Mouse (Mus musculus): ENCODE results near the gene Tcf7l1. TPM values are rescaled to one million over a fixed set of nuclear protein-coding genes. Genes with fewer than 3 reads are reported as not detected.
A peak's percentile ranks its signal among the peaks of the same experiment; 100 is the strongest.

Gene Tcf7l1
- total RNA-seq, 2 experiments from 2014 or later = 19.6 to 20.1 TPM

GRCm38 (mm10) chr6:72787322-72787947, 1.6 kb downstream of the Tcf7l1 start:
- DNase-seq = no peak

- DNase-seq = no peak
These were observed 5.3 kb downstream of the Tcf7l1 start for GRCm38 (mm10) chr6:72783780-72784179.

GRCm38 (mm10) chr6:72778779-72779776, 10.0 kb downstream of the Tcf7l1 start:
- DNase-seq = no peak

GRCm38 (mm10) chr6:72777212-72777611, 11.8 kb downstream of the Tcf7l1 start:
- no peak for DNase-seq

GRCm38 (mm10) chr6:72774275-72774674, 14.8 kb downstream of the Tcf7l1 start:
- no peak for DNase-seq

- DNase-seq = no peak
These were observed 18.9 kb downstream of the Tcf7l1 start for GRCm38 (mm10) chr6:72769915-72770776.

DNA sequence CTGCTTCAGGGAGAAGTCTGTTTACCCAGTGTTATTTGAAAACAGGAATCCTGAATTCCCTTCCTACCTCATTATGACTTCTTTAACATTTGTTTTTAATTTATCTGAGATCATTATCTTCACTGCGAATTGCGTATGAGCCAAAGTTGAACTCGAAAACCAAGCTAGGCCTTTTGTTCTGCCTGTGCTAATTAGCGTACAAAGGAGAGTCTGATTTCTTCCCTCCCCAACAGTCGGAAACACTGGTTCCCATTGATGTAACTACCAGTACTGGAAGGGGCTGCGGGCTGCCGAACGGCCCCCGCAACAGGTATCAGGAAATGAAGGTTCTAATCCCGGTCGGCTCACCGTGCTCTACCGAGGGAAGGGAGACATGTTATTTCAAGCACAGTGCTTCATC, 19.7 kb downstream of the Tcf7l1 start:
- no peak for DNase-seq

- DNase-seq = peak; percentile 71
These were observed 20.2 kb downstream of the Tcf7l1 start for GRCm38 (mm10) chr6:72768804-72769203.

DNA sequence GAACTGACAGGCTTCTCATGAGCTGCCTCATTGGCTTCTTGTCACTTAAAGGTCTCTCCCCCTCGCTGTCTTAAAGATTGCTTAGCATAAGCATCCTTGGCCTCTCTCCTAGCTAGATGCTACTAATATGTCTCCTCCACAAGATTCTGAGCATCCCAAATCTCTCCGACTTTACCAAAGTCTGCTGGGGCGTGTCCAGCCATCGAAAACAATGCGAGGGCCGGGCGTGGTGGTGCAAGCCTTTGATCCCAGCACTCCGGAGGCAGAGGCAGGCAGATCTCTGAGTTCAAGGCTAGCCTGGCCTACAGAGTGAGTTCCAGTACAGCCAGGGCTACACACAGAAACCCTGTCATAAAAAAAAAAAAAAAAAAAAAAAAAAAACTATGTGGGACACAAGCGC, 21.0 kb downstream of the Tcf7l1 start:
- DNase-seq = no peak

GRCm38 (mm10) chr6:72763616-72764015, 25.4 kb downstream of the Tcf7l1 start:
- DNase-seq = no peak

GRCm38 (mm10) chr6:72761645-72762044, 27.4 kb downstream of the Tcf7l1 start:
- peak; percentile 18 for DNase-seq

- no peak for DNase-seq
These were observed 30.6 kb downstream of the Tcf7l1 start for GRCm38 (mm10) chr6:72758239-72759017.

GRCm38 (mm10) chr6:72755267-72755889, 33.7 kb downstream of the Tcf7l1 start:
- no peak for DNase-seq

DNA sequence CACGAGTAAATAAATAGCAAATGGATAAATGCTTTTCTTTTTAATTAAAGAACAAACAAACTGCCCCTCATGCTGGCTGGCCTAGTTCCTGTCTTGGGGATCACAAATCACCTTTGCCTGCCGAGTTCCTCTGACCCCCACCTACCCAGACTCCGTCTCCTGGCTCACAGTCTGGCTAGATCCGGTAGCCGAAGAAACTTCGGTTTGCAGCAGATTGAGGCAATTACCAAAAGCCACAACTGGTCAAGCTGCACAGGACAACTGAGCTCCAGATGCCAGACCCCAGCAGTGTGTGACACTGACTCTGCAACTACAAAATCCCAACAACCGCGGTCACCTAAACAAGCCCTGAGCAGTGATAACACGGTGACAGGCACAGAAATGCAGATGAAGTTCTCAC, 34.8 kb downstream of the Tcf7l1 start:
- DNase-seq = no peak

- DNase-seq = no peak
These were observed 35.3 kb downstream of the Tcf7l1 start for GRCm38 (mm10) chr6:72753782-72754181.

DNA sequence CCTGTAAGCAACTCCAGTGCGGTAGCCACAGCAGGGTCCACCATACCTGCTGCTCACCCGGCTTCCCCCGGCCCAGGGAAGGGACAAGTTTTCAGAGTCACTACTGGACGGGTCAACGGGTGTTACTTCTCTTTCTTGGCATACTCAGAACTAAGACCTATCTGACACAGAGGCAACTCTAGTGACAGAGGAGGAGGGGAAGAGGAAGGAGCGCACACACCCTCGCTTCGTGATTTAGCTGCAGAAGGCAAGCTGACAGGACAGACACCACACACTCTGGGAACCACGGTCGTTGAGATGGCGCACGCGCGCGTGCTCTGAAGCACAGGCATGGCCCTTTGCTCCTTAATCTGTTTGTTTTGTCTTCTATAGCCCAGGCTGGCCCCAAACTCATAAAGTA, 36.2 kb downstream of the Tcf7l1 start:
- no peak for DNase-seq

- DNase-seq = no peak
These were observed 37.8 kb downstream of the Tcf7l1 start for GRCm38 (mm10) chr6:72751210-72751609.

GRCm38 (mm10) chr6:72748882-72749437, 40.1 kb downstream of the Tcf7l1 start:
- no peak for DNase-seq

- DNase-seq = no peak
These were observed 40.6 kb downstream of the Tcf7l1 start for GRCm38 (mm10) chr6:72748421-72748820.

DNA sequence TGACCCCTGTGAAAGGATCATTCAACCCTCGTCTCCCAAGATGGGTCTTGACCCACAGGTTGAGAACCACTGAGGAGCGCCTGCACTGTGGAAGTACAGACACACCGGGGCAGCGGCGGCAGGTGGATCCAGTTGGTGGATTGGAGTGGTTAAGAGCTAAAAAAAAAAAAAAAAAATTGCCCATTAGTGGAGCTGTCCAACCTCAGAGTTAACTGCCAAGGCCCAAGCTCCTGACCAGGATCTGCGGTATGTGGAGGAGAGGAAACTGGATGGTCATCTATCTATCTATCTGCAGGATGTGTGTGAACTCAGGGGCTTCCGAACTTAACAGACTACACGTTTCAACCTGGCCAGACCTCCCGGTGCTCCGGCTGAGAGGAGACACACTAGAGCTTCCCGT, 41.2 kb downstream of the Tcf7l1 start:
- DNase-seq = no peak

- DNase-seq = no peak
These were observed 41.9 kb downstream of the Tcf7l1 start for GRCm38 (mm10) chr6:72747156-72747555.

All from adrenal gland, postnatal 10 days (tissue).